Mouse (Mus musculus) telencephalon, adult 2 months (tissue): ENCODE data around the gene Tigd3.

ENCODE experiments used
- DNase-seq: peaks from one replicate; pipeline ENCODE4 v3.0.0-alpha.2; 2011; ENCODE audit warnings: low read depth, low spot score

Tigd3 gene

DNA sequence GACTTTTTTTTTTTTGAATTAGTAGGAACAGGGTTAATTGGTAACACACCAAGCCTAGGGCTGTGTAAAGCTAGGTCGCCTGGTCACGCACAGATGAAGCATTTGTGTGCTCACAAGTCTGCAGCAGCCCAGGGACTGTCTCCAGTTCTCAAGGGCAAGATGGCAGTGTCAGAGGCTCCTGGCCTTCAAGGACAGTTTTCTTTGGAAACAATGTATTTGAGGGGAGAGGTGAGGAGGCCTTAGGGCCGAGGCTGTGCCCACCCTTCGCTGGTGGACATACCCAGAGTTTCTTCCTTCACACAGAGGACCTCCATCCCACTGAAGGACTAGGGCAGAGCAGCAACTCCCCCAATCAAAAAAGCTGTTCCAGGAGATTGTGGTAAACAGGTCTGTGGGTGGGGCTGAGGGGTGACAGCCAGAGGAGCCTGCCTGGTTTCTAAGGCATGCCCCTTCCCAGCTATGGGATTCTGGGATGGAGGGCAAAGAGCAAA, 46.6 kb downstream of the Tigd3 start:
- DNase-seq: no peak

DNA sequence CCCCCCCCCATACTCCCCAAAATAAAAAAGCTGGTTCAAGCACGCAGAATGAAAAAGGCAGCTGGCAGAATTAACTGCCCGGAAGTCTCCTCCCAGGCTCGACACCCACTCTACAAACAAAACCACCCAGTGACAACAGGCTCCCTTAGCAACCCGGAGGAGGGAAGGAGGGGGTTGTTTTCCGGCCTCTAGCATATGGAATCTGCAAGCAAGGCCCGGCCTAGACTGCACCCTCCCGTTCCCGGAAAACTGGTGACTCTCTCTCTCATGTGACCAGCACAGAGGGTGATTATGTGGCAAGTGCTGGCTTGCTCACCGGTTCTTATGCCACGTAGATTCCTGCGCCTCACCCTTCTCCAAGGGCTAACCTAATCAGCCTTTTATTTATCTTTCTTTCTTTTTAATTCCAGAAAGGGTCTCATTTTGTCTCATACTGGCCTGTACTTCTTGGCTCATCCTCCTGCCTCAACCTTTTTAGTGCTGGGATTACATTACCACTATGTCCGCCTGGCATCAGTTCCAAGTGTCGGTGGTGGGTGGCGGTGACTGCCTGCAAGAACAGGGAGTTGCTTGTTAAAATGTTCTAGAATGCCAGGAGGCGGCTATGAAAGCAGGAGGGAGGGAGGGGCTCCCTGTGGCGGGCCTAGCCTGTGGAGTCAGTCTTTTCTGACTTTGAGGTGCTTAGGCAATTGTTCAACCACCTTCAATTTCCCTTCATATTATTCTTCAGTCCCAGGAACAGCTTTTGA, 47.2 kb downstream of the Tigd3 start:
- peak; percentile 100 for DNase-seq

DNA sequence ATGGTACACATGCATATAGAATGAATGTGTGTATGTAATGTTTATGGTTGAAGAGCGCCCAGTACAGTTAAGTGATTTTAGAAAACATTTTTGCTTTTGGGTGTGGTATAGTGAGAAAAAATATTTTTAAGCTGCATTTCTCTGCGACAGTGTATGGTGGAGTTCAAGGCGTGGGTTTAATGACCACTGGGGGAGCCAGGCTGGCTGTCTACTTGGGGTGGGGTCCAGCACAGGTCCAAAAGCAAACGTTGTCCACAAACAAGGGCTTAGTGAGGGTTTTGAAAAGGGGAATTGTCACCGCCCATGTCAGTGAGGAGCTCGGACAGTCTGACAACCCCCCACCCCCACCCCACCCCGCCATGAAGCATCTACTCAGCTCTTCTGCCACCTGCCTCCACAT, 47.8 kb downstream of the Tigd3 start:
- DNase-seq: no peak

DNA sequence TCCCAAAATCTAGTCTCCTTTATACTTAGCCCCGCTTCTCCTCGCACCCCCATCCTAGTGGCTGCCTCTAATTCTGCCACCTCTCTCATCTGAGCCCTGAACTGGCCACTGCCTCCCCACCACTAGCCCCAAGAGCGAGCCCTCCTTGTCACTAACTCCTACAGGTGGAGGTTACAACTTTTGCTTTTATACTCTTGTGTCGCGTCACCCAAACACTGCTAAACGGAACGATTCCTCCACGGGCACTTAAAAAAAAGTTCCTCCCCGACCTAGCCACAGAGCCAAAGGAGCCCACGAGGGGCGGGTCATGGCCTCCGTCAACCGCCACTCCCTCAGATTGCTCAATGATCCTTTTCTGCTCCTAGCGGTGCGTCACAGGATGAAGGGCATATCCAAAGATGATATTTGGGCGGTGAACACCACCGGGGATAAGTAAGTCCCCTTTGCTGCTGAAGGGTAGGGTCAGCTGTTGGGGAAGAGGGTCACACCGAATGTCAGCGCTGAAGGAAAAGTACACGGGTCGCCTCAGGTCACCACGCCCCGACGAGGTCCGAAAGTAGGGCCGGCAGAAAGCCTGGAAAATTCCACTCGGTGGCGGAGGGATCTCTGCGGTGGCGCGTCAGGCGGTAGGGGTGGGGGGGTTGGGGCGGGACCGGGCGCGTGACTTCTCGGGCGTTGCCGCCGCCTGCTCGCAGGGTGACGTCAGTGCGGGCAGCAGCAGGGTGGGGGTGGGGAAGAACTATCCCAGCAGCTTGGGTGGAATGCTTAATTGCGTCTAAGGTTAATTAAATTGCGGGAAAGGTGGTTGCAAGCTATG, 48.4 kb downstream of the Tigd3 start:
- peak; percentile 91 for DNase-seq

DNA sequence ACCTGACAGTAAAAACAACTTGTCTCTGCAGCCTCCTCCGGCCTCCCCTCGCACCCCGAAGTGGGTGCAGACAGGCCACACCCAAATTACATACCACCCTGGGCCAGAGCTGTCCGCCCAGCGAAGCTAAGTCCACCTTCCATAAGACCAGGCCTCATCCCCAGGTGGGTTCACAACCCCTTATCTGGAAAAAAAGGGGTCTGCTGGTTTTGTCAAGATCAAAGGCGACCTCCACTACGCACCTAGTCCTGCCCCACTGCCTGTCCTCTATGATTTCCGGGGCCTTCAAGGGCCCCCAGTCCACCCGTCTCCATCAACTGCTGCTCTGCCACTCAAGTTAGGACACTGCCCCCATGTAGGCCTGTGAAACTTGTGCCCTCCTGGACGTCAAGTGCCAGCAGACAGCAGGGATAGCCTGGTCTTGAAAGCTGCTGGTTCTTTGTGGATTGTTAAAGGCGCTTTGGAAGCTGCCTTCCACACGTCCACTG, 49.1 kb downstream of the Tigd3 start:
- DNase-seq: no peak

DNA sequence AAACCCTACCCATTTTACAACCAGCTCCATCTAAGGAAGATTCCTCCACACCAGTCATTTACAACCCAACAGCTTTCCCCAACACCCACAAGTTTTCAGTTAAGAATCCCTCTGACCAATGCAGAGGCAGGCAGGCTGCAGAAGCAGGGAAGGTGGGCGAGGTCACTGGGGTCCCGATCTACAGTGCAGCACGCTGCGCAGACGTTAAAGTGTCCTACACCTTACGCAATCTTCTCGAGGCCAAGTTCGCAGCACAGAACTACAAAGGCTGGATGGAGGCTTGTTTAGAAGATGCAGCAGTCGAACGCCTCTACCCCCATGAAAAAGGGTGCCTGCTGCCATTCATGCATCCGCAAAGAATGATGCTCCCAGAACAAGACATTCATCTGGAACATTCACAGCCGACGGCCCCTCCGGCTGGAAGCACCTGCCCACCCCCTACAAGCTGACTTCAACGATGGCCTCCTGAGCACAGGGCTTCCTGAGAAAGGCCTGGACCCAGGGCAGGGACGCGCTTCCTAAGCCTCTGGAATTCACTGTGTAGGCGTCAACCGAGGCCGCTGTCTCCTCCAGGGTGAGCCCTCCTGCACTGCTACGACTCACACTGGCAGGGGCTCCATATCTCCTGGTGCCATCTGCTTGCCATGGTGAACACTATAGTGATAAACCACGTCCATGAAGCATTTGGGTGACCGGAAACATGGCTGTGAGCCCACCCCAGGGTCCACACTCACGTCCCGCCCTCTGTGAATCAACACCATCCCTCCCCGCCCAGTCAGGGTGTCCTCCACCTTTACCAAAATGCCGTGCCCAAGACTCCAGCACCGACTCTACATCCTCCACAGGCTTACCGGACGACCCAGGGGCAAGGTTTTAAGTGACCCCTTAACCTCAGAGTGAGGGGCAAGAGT, 49.9 kb downstream of the Tigd3 start:
- no peak for DNase-seq

DNA sequence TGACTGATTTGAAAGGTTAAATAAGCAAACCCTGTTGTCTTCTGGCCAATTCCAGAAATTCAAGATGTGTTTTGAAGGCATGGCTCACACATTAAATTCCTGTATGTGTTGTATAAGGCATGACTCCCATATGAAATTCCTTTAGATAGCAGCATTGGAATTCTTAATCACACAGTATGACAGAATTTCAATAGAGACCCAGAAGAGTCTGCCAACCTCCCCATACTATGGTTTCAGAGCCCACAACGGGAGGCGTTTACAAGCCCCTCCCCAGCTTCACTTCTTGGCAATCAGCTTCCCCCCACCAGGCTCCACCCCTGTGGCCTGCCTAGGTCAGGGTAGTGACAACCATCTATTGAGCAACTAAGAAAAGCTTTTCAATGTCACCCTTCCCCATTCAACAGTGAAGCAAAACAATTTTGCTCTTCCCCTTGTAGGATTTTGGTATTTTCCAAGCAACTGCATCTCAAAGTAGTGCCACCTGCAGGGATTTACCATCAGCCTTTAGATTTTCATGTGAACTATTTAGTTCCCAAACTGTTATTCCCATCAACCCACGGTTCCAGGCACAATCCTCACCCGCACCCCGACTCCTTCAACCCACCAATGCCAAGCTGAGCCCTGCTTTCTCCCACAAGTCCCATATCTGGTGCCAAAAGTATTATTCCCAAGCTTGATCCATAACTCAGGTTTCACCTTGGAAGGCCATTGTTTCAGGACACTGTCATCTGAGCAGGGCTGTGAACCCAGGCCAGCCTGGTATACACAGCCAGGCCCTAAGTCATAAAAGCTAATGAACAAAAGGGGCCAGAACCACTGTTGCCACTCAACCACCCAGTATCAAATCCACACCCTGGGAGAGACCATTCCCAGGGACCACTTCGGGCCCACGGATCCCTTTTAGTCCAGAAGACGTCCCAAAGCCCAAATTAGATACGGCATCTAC, 50.9 kb downstream of the Tigd3 start:
- DNase-seq: no peak

DNA sequence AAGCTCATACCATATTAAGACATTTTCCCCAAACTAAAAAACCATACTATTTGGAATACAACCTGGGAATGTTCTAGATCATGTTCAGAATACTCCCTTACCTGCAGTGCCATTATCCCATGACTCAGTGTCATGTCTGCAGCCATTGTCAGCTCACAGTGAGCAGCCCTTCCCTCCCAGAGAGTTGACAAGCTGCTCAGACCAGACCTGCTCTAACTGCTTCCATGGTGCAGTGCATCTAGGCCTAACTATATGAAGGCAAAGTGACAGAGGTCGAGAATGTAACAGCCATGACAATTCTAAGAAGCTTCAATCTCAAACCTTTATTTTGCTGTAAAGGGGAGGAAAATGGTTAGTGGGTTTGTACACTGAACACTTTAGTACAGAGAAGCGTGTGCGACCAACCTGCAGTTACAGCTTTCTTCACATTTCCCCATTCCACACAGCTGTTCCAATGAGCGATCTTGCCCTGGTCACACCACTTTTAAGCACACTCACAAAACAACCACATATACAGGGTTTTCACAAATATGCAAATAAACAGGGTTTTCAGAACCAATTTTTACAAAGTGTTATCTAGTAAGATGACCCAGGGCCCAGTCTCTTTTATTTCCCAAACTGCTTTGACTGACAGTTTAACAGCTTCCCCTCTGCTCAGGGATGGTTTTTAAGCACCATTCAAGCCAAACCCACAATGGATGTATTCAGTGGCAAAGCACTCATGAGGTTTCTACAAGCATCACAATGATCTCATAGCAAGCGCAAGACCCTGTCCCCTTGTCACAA, 51.8 kb downstream of the Tigd3 start:
- DNase-seq: no peak

DNA sequence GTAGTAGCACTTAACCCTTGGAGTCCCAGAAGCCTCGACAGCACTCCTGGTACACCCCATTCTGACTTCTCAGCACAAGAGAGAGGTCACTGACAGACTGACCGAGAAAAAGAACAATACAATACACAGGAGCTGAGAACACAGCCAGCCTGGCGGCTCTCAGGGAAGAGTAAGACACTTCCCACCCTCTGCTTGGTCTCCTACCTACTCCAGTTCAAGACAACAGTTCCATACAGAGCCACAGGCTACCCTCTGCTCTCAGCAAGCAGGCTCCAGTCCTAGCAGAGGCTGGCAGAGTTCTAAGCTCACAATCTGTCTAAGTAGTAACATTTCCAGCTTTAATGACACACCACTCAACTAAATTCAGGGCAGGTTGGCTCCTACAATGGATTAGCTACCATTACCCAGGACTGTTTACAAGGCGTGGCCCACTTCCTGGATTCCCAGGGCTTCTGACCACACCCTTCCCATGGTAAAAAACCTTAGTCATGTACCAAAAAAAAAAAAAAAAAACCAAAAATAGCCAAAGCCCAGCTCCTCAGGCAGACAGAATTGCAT, 52.5 kb downstream of the Tigd3 start:
- DNase-seq: no peak
